Comparison of ENCODE assay signal across 9 mouse cellular contexts in genomic region chr13:54955695-54956471, GRCm38 (mm10). TPM values are rescaled to one million over a fixed set of nuclear protein-coding genes. Genes with fewer than 3 reads are reported as not detected.
DNase-seq lines count a peak whose midpoint lies in the region; ATAC-seq lines count a peak whose summit lies in the region.
"Had no signal": no experiment of that assay in that cellular context is flagged by ENCODE, and none has a peak within 500 bp of the region (broad histone marks: within the 10 kb centered on the region; RNA-seq: fewer than 3 reads in every experiment).

No protein-coding gene starts in this region.

- H3K4me1 ChIP-seq in heart, embryonic 11.5 days (ENCODE audit: control insufficient read depth, insufficient read depth, low read length): no peaks in the 10 kb centered on the region; the same call in 1 of the 2 replicates

- H3K27ac ChIP-seq in heart, embryonic 11.5 days (ENCODE audit: low read depth, low read length): no peak overlapping the region

- under 1% methylated on average over 56 of the region's 61 CpGs for WGBS in heart, embryonic 11.5 days (ENCODE audit: insufficient replicate concordance)

- DNase-seq in right cerebral cortex, adult 18-20 months: peak; percentile 35
- no peak for DNase-seq in right cerebral cortex, postnatal 36 days (ENCODE audit: low spot score in 2 of 2)
- DNase-seq in kidney, postnatal 10 days: peak; percentile 58
- DNase-seq in lung, postnatal 25 days (ENCODE audit: low spot score): peak; percentile 9
- DNase-seq in right cerebral cortex, postnatal 4 days: peak; percentile 55
- DNase-seq in layer of hippocampus, postnatal 36 days: no peak

- H3K4me3 ChIP-seq in heart, embryonic 11.5 days (ENCODE audit: low read depth, low read length): peak overlapping the region; percentile 53

- H3K27me3 ChIP-seq in heart, embryonic 11.5 days (ENCODE audit: control insufficient read depth, insufficient read depth, low read length): peaks cover 86% of the 10 kb centered on the region

- no peaks in the 10 kb centered on the region for H3K36me3 ChIP-seq in heart, embryonic 11.5 days (ENCODE audit: control insufficient read depth, insufficient read depth, low read length)

- no peaks in the 10 kb centered on the region for H3K9me3 ChIP-seq in heart, embryonic 11.5 days (replicated peaks; ENCODE audit: control insufficient read depth, low read length)

- H3K9ac ChIP-seq in heart, embryonic 11.5 days (ENCODE audit: low read depth, low read length): peak overlapping the region; percentile 29; the same call in 1 of the 2 replicates

- ATAC-seq in common myeloid progenitor, adult 5-6 weeks (replicated peaks; ENCODE audit: low read depth, poor library complexity, severe bottlenecking): peak; percentile 29
- ATAC-seq in heart, embryonic 11.5 days (replicated peaks; ENCODE audit: insufficient number of reproducible peaks, low FRiP score, low TSS enrichment): 0 out of 2 replicates have a peak, but pooled peaks have one; percentile 26

- H3K4me2 ChIP-seq in heart, embryonic 11.5 days: peak overlapping the region; percentile 84

RNA-seq across cellular contexts. Expression of gene Unc5a, which starts 6.7 kb away (rescaled TPM):
- total RNA-seq in common myeloid progenitor, adult 5-6 weeks (2017): 0.58 and 6.3 TPM in 2 replicates
- polyA plus RNA-seq in heart, embryonic 11.5 days (2014; fragmentation: Nextera tagmentation; extraction: Ambion mirVana): 2.5 and 2.6 TPM in 2 replicates
- total RNA-seq in layer of hippocampus, postnatal 36 days (2021): 100 to 1,000 TPM; 136 to 142 TPM
- total RNA-seq: neutrophil, adult 5-6 weeks had no signal

Comparison
In these comparisons a context has a peak if more than half of its experiments do, and no peak if none do; other contexts are left out.
1. DNase-seq: peak in right cerebral cortex, adult 18-20 months (single experiment), kidney, postnatal 10 days (single experiment), lung, postnatal 25 days (single experiment) and right cerebral cortex, postnatal 4 days (single experiment); none in right cerebral cortex, postnatal 36 days (0 of 2) and layer of hippocampus, postnatal 36 days (0 of 2).
2. RNA of gene Unc5a, which starts 6.7 kb away (total RNA-seq): 136 to 142 TPM in layer of hippocampus, postnatal 36 days; 0.58 to 6.3 TPM in common myeloid progenitor, adult 5-6 weeks; every median in the first group is over 10 times any median in the second.